Mouse (Mus musculus) kidney, postnatal 0 days (tissue): ENCODE results near the gene Ephb1. TPM values are rescaled to one million over a fixed set of nuclear protein-coding genes. Genes with fewer than 3 reads are reported as not detected.

Experiments
- ATAC-seq: fragments of 200-750 bp; cut with Nextera tagmentation; replicated peaks from 2 replicates; pipeline ENCODE4 v1.8.0; 2017; ENCODE audit warnings: low read depth, moderate number of reproducible peaks, moderate TSS enrichment, moderate library complexity; ENCODE audit not compliant: low FRiP score
- DNase-seq: peaks from one replicate; pipeline ENCODE4 v3.0.0-alpha.2; 2016; ENCODE audit warnings: low spot score
- H3K27ac ChIP-seq: fragments of 300-500 bp; sonication (generic); 2 replicates; pipeline ENCODE4 v1.5.1; 2014; ENCODE audit warnings: mild to moderate bottlenecking
- H3K27me3 ChIP-seq: fragments of 300-500 bp; sonication (generic); 2 replicates; pipeline ENCODE4 v1.6.1; 2014; ENCODE audit warnings: low read length, mixed read lengths; ENCODE audit not compliant: insufficient read depth
- H3K36me3 ChIP-seq: fragments of 300-500 bp; sonication (generic); 2 replicates; pipeline ENCODE4 v1.6.1; 2014; ENCODE audit warnings: low read length, mixed read lengths; ENCODE audit not compliant: insufficient read depth
- H3K4me1 ChIP-seq: fragments of 300-500 bp; sonication (generic); replicated peaks from 2 replicates; pipeline ENCODE4 v1.6.1; 2014; ENCODE audit warnings: antibody characterized with exemption, low read length, mixed read lengths; ENCODE audit not compliant: insufficient read depth
- H3K4me2 ChIP-seq: fragments of 300-500 bp; sonication (generic); 2 replicates; pipeline ENCODE4 v1.6.1; 2014; ENCODE audit warnings: mild to moderate bottlenecking, low read length, moderate library complexity, mixed read lengths
- H3K4me3 ChIP-seq: fragments of 300-500 bp; sonication (generic); replicated peaks from 2 replicates; pipeline ENCODE4 v1.5.1; 2014; ENCODE audit warnings: low read depth, low read length
- H3K9ac ChIP-seq: fragments of 300-500 bp; sonication (generic); 2 replicates; pipeline ENCODE4 v1.6.1; 2014; ENCODE audit warnings: low read depth, low read length
- H3K9me3 ChIP-seq: fragments of 300-500 bp; sonication (generic); replicated peaks from 2 replicates; pipeline ENCODE4 v1.6.1; 2016; ENCODE audit warnings: low read length, inconsistent platforms, mixed read lengths
- CTCF ChIP-seq: IDR thresholded peaks from 2 replicates; pipeline ENCODE4 v1.5.1; 2016; ENCODE audit warnings: antibody characterized with exemption, low read depth, mild to moderate bottlenecking, moderate library complexity
- WGBS: fragments of 180-500 bp; shearing (Covaris S2); extraction: QIAGEN DNeasy Blood & Tissue Kit; methylation state at CpG from one replicate; pipeline ENCODE4 v1.1.7; 2014; 5-methylcytosine and 5-hydroxymethylcytosine counted together
- polyA plus RNA-seq: library from polyadenylated mRNA; unstranded; fragments of >200 nt; fragmentation: Nextera tagmentation; extraction: Ambion mirVana; gene quantifications from 2 replicates; pipeline ENCODE4 v1.2.1, GENCODE M21; 2015

The Ephb1 gene
- polyA plus RNA-seq, 1 experiment from 2014 or later: 4.2 TPM

- no peak overlapping the region for H3K4me2 ChIP-seq
- H3K36me3 ChIP-seq: no peaks in the 10 kb centered on the region
- H3K9ac ChIP-seq: no peak overlapping the region
- H3K4me3 ChIP-seq: no peak overlapping the region
- H3K9me3 ChIP-seq: no peaks in the 10 kb centered on the region
- no peak for ATAC-seq
- H3K27ac ChIP-seq: no peak overlapping the region
- no peaks in the 10 kb centered on the region for H3K4me1 ChIP-seq
- no peak for TF ChIP-seq CTCF
- DNase-seq: no peak
- WGBS: 73% methylated on average over 7 of the region's 7 CpGs
- H3K27me3 ChIP-seq: no peaks in the 10 kb centered on the region
These were observed 215.8 kb downstream of the Ephb1 start for GRCm38 (mm10) chr9:102138671-102139070.

- ATAC-seq (no peak), DNase-seq (no peak)
- Histone ChIP-seq H3K9ac (no peak overlapping the region), H3K4me2 (no peak overlapping the region), H3K36me3 (no peaks in the 10 kb centered on the region), H3K4me1 (no peaks in the 10 kb centered on the region), H3K27me3 (no peaks in the 10 kb centered on the region), H3K9me3 (no peaks in the 10 kb centered on the region), H3K4me3 (no peak overlapping the region), H3K27ac (no peak overlapping the region)
- TF ChIP-seq CTCF: no peak
These were observed 216.3 kb downstream of the Ephb1 start for GRCm38 (mm10) chr9:102138187-102138586.

GRCm38 (mm10) chr9:102130506-102130905, 224.0 kb downstream of the Ephb1 start:
- no peaks in the 10 kb centered on the region for H3K27me3 ChIP-seq
- H3K36me3 ChIP-seq: no peaks in the 10 kb centered on the region
- no peak for TF ChIP-seq CTCF
- ATAC-seq: no peak
- no peak overlapping the region for H3K9ac ChIP-seq
- no peak overlapping the region for H3K27ac ChIP-seq
- no peak overlapping the region for H3K4me2 ChIP-seq
- H3K9me3 ChIP-seq: no peaks in the 10 kb centered on the region
- no peaks in the 10 kb centered on the region for H3K4me1 ChIP-seq
- DNase-seq: no peak
- H3K4me3 ChIP-seq: no peak overlapping the region

GRCm38 (mm10) chr9:102126510-102126909, 228.0 kb downstream of the Ephb1 start:
- H3K4me3 ChIP-seq: no peak overlapping the region
- no peak overlapping the region for H3K4me2 ChIP-seq
- ATAC-seq (no peak), DNase-seq (no peak)
- no peak overlapping the region for H3K27ac ChIP-seq
- H3K9ac ChIP-seq: no peak overlapping the region
- 15% methylated on average over 3 of the region's 3 CpGs for WGBS
- H3K27me3 ChIP-seq: no peaks in the 10 kb centered on the region
- H3K9me3 ChIP-seq: no peaks in the 10 kb centered on the region
- H3K4me1 ChIP-seq: no peaks in the 10 kb centered on the region
- no peak for TF ChIP-seq CTCF
- H3K36me3 ChIP-seq: no peaks in the 10 kb centered on the region

GRCm38 (mm10) chr9:102122880-102123453, 231.5 kb downstream of the Ephb1 start:
- H3K36me3 ChIP-seq: no peaks in the 10 kb centered on the region
- DNase-seq: no peak
- TF ChIP-seq CTCF: no peak
- H3K27me3 ChIP-seq: no peaks in the 10 kb centered on the region
- H3K4me2 ChIP-seq: no peak overlapping the region
- H3K9me3 ChIP-seq: no peaks in the 10 kb centered on the region
- no peak overlapping the region for H3K9ac ChIP-seq
- no peak overlapping the region for H3K27ac ChIP-seq
- H3K4me1 ChIP-seq: no peaks in the 10 kb centered on the region
- ATAC-seq: no peak
- WGBS: 63% methylated on average over 4 of the region's 4 CpGs
- no peak overlapping the region for H3K4me3 ChIP-seq

GRCm38 (mm10) chr9:102119422-102119821, 235.1 kb downstream of the Ephb1 start:
- H3K4me1 ChIP-seq: no peaks in the 10 kb centered on the region
- no peak for ATAC-seq
- H3K4me3 ChIP-seq: no peak overlapping the region
- no peak for DNase-seq
- no peak overlapping the region for H3K9ac ChIP-seq
- no peaks in the 10 kb centered on the region for H3K36me3 ChIP-seq
- no peaks in the 10 kb centered on the region for H3K27me3 ChIP-seq
- H3K4me2 ChIP-seq: no peak overlapping the region
- peak; percentile 22; the same call in 1 of the 2 replicates for TF ChIP-seq CTCF
- no peak overlapping the region for H3K27ac ChIP-seq
- whole genome bisulfite sequencing: 87% methylated on average over 3 of the region's 3 CpGs
- H3K9me3 ChIP-seq: no peaks in the 10 kb centered on the region

GRCm38 (mm10) chr9:102115326-102115725, 239.2 kb downstream of the Ephb1 start:
- Histone ChIP-seq H3K4me3 (no peak overlapping the region), H3K4me2 (no peak overlapping the region), H3K36me3 (no peaks in the 10 kb centered on the region), H3K27ac (no peak overlapping the region), H3K9ac (no peak overlapping the region), H3K27me3 (no peaks in the 10 kb centered on the region), H3K4me1 (no peaks in the 10 kb centered on the region), H3K9me3 (no peaks in the 10 kb centered on the region)
- no peak for TF ChIP-seq CTCF
- DNase-seq (no peak), ATAC-seq (no peak)
- 90% methylated on average over 10 of the region's 10 CpGs for WGBS
